Mouse (Mus musculus) forebrain, embryonic 16.5 days (tissue): ENCODE measurements around the gene Chrna9. TPM values are rescaled to one million over a fixed set of nuclear protein-coding genes. Genes with fewer than 3 reads are reported as not detected.

Experiments
- ATAC-seq: fragments of 200-750 bp; cut with Nextera tagmentation; 2 replicates; pipeline ENCODE4 v1.8.0; 2017; ENCODE audit warnings: mild to moderate bottlenecking, moderate library complexity
- H3K27ac ChIP-seq: fragments of 300-500 bp; sonication (generic); 2 replicates; pipeline ENCODE4 v1.5.1; 2014; ENCODE audit warnings: low read length, control low read depth
- H3K27me3 ChIP-seq: fragments of 300-500 bp; sonication (generic); replicated peaks from 2 replicates; pipeline ENCODE4 v1.6.1; 2014; ENCODE audit warnings: low read length; ENCODE audit not compliant: control insufficient read depth, insufficient read depth
- H3K36me3 ChIP-seq: fragments of 300-500 bp; sonication (generic); 2 replicates; pipeline ENCODE4 v1.6.1; 2014; ENCODE audit not compliant: control insufficient read depth, insufficient read depth
- H3K4me1 ChIP-seq: fragments of 300-500 bp; sonication (generic); replicated peaks from 2 replicates; pipeline ENCODE4 v1.6.1; 2014; ENCODE audit warnings: low read length; ENCODE audit not compliant: control insufficient read depth, insufficient read depth
- H3K4me2 ChIP-seq: fragments of 300-500 bp; sonication (generic); 2 replicates; pipeline ENCODE4 v1.6.1; 2014; ENCODE audit warnings: mild to moderate bottlenecking, low read length, control low read depth
- H3K4me3 ChIP-seq: fragments of 300-500 bp; sonication (generic); replicated peaks from 2 replicates; pipeline ENCODE4 v1.5.1; 2014; ENCODE audit warnings: mild to moderate bottlenecking, low read length, control low read depth
- H3K9ac ChIP-seq: fragments of 300-500 bp; sonication (generic); replicated peaks from 2 replicates; pipeline ENCODE4 v1.6.1; 2014; ENCODE audit warnings: low read depth, low read length, control low read depth
- H3K9me3 ChIP-seq: fragments of 300-500 bp; sonication (generic); 2 replicates; pipeline ENCODE4 v1.6.1; 2016; ENCODE audit warnings: low read length; ENCODE audit not compliant: control insufficient read depth
- WGBS: fragments of 180-500 bp; shearing (Covaris S2); extraction: QIAGEN DNeasy Blood & Tissue Kit; methylation state at CpG from one replicate; pipeline ENCODE4 v1.1.7; 2014; 5-methylcytosine and 5-hydroxymethylcytosine counted together
- polyA plus RNA-seq: library from polyadenylated mRNA; unstranded; fragments of >200 nt; fragmentation: Nextera tagmentation; extraction: Ambion mirVana; gene quantifications from 2 replicates; pipeline ENCODE4 v1.2.1, GENCODE M21; 2015

Gene Chrna9
- polyA plus RNA-seq, 1 experiment from 2014 or later: not detected

- no peak overlapping the region for H3K4me3 ChIP-seq
- no peak overlapping the region for H3K4me2 ChIP-seq
- ATAC-seq: no peak
- no peak overlapping the region for H3K9ac ChIP-seq
- no peaks in the 10 kb centered on the region for H3K36me3 ChIP-seq
- 93% methylated on average over 9 of the region's 9 CpGs for WGBS
- no peaks in the 10 kb centered on the region for H3K27me3 ChIP-seq
- H3K27ac ChIP-seq: no peak overlapping the region
- H3K4me1 ChIP-seq: no peaks in the 10 kb centered on the region
- no peaks in the 10 kb centered on the region for H3K9me3 ChIP-seq
These were observed 21.6 kb upstream of the Chrna9 start for GRCm38 (mm10) chr5:65913126-65913525.

DNA sequence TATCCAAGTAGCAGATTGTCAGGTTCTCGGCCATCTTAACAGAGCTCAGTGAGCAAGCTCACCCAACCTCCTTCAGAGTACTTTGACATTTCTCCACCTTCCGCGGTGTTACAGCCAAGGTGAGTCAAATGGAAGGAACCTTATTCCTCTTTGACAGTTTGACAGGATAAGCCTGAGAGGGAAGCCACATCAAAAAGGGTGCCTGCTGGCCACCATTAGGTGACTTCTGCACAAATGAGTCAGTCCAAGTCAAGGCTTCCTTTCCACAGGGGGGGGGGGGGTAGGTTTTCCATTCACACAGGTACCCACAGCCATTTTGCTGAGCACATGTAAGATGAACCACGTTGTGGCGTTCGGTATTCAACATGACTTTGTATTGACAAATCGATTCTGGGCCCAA, 20.4 kb upstream of the Chrna9 start:
- 89% methylated on average over 7 of the region's 7 CpGs for WGBS
- no peak overlapping the region for H3K9ac ChIP-seq
- H3K36me3 ChIP-seq: no peaks in the 10 kb centered on the region
- H3K4me3 ChIP-seq: no peak overlapping the region
- H3K27ac ChIP-seq: no peak overlapping the region
- ATAC-seq: no peak
- no peaks in the 10 kb centered on the region for H3K27me3 ChIP-seq
- H3K9me3 ChIP-seq: no peaks in the 10 kb centered on the region
- H3K4me2 ChIP-seq: no peak overlapping the region
- peaks cover 4% of the 10 kb centered on the region; the same call in 1 of the 2 replicates for H3K4me1 ChIP-seq

DNA sequence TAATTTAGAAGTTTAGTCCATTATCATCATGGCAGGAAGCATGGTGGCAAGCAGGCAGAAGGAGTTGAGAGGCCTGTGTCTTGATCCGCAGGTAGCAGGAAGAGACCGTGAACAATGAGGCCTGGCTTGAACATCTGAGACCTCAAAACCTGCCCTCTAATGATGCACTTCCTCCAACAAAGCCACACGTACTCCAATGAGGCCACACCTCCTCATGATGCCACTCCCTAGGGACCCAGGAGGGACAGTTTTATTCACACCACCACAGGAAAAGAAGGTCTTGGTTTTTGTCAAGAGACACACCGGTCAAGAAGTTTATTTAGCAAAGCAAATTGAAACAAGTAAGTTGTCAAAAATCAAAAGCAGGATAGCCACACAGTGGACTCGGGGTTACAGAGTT, 17.8 kb upstream of the Chrna9 start:
- Histone ChIP-seq H3K27me3 (no peaks in the 10 kb centered on the region), H3K36me3 (no peaks in the 10 kb centered on the region), H3K4me3 (no peak overlapping the region), H3K9ac (no peak overlapping the region), H3K27ac (no peak overlapping the region), H3K4me1 (peaks cover 4% of the 10 kb centered on the region; the same call in 1 of the 2 replicates), H3K9me3 (no peaks in the 10 kb centered on the region), H3K4me2 (no peak overlapping the region)
- no peak for ATAC-seq
- 94% methylated on average over 5 of the region's 5 CpGs for WGBS

DNA sequence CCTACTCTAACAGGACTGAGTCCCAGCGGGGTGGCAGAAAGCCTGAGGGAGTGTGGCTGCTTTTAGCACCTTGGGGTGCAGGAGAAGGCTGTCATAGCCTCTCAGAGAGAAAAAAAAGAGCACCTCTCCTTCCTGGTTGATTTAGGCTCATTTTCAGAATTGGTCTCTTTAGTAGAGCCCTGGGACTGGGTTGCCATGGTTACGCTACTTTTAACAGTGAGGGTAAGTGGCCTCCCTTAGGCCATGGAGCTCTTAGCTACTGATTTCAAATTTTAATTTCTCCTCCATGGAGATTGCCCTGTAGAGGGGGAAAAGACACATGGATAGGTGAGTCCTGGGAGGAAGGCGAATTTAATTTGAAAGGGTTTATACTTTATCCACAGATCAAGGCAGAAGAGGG, 16.1 kb upstream of the Chrna9 start:
- peak overlapping the region; percentile 2; the same call in 1 of the 2 replicates for H3K27ac ChIP-seq

GRCm38 (mm10) chr5:65919326-65919725, 15.4 kb upstream of the Chrna9 start:
- no peak overlapping the region for H3K4me3 ChIP-seq
- ATAC-seq: no peak
- no peaks in the 10 kb centered on the region for H3K27me3 ChIP-seq
- WGBS: 89% methylated on average over 12 of the region's 12 CpGs
- H3K4me2 ChIP-seq: no peak overlapping the region
- H3K9me3 ChIP-seq: no peaks in the 10 kb centered on the region
- no peak overlapping the region for H3K9ac ChIP-seq
- peaks cover 4% of the 10 kb centered on the region; the same call in 1 of the 2 replicates for H3K4me1 ChIP-seq
- no peaks in the 10 kb centered on the region for H3K36me3 ChIP-seq
- no peak overlapping the region for H3K27ac ChIP-seq

More for the DNA sequence above, 16.1 kb upstream of the Chrna9 start:
- Histone ChIP-seq H3K36me3 (no peaks in the 10 kb centered on the region), H3K9me3 (no peaks in the 10 kb centered on the region), H3K4me3 (no peak overlapping the region), H3K4me1 (peaks cover 4% of the 10 kb centered on the region; the same call in 1 of the 2 replicates), H3K4me2 (no peak overlapping the region), H3K9ac (no peak overlapping the region), H3K27me3 (no peaks in the 10 kb centered on the region)
- WGBS: 70% methylated on average over 3 of the region's 3 CpGs
- peak; percentile 78 for ATAC-seq

DNA sequence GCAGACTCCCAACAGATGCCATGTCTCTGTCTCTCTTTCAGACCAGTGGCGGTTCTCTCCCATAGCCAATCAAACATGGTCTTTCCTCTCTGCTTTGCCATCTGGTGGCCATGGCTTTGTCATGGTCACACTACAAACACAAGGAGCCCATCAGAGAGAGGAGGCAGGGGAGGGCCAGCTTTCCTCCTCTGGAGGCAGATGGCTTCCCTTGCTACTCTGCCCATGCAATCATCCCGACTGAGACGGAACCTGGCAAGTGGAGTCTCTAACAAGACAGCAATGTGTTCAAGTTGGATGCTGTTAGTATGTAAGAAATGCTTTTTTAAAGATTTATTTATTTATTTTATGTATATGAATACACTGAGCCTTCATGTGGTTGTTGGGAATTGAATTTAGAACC, 14.8 kb upstream of the Chrna9 start:
- peak; percentile 31; the same call in 1 of the 2 replicates for ATAC-seq
- WGBS: 88% methylated on average over 3 of the region's 3 CpGs
- no peaks in the 10 kb centered on the region for H3K27me3 ChIP-seq

GRCm38 (mm10) chr5:65920701-65921426, 13.9 kb upstream of the Chrna9 start:
- Histone ChIP-seq H3K4me2 (no peak overlapping the region), H3K9me3 (no peaks in the 10 kb centered on the region), H3K9ac (no peak overlapping the region), H3K36me3 (no peaks in the 10 kb centered on the region), H3K27ac (peak overlapping the region; percentile 35), H3K27me3 (no peaks in the 10 kb centered on the region), H3K4me3 (no peak overlapping the region), H3K4me1 (peaks cover 4% of the 10 kb centered on the region; the same call in 1 of the 2 replicates)
- ATAC-seq: no peak
- WGBS: 79% methylated on average over 12 of the region's 12 CpGs

More for the DNA sequence above, 14.8 kb upstream of the Chrna9 start:
- no peak overlapping the region for H3K9ac ChIP-seq
- no peak overlapping the region for H3K4me3 ChIP-seq
- no peaks in the 10 kb centered on the region for H3K36me3 ChIP-seq
- H3K9me3 ChIP-seq: no peaks in the 10 kb centered on the region
- H3K4me2 ChIP-seq: no peak overlapping the region
- H3K4me1 ChIP-seq: peaks cover 4% of the 10 kb centered on the region; the same call in 1 of the 2 replicates
- H3K27ac ChIP-seq: no peak overlapping the region

DNA sequence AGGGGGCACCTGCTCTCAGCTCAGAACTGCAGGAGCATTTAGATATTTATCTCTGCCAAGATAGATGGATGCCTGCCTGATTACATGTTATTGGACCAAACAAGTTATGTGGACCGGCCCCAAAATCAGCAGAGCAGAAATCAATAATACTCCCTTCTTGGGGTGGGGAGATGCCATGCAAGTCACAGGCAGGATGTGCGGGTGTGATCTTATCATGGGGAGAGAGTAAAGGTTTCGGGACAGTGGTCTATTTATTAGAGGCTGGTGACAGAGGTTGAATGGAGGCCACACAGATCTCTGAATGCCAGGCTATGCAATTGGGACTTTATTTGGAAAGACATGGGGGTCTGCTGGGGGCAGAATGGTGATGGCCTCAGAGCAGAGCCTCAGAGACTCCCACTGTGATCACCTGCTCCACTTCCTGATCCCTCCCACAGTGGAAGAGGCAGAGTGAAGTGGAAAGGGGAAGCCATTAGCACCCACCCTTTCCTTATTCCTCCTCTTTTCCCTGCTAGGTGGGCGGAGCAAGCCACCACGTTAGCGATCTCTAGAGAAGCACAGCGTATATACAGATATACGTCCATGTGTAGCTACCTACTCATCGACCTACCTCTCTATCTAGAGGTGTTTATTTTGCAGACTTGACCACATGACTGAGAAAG, 13.1 kb upstream of the Chrna9 start:
- Histone ChIP-seq H3K9me3 (no peaks in the 10 kb centered on the region), H3K27ac (peak overlapping the region; percentile 35), H3K4me2 (no peak overlapping the region), H3K9ac (no peak overlapping the region), H3K4me3 (no peak overlapping the region), H3K27me3 (no peaks in the 10 kb centered on the region), H3K4me1 (peaks cover 4% of the 10 kb centered on the region; the same call in 1 of the 2 replicates), H3K36me3 (no peaks in the 10 kb centered on the region)
- 79% methylated on average over 9 of the region's 9 CpGs for WGBS
- ATAC-seq: no peak

DNA sequence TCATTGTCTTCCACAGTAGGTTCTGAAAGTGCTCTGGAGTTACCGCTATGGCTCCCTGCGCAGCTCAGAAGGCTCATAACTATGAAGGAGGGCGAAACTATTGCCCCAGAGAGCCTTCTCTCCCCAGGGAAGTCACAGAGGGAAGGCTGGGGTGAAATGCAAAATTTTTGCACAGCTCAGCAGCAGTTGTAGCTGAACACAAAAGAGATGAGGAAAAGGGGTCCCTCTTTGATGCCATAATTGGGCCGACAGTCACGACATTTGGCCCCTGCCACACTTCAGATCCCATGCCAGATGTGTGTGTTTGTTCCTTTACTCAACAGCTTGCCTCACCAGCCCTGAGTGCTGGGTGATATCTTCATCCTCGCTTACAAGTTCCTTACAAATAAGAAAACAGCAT, 8.1 kb upstream of the Chrna9 start:
- H3K27me3 ChIP-seq: no peaks in the 10 kb centered on the region
- H3K27ac ChIP-seq: no peak overlapping the region
- H3K4me3 ChIP-seq: no peak overlapping the region
- H3K36me3 ChIP-seq: no peaks in the 10 kb centered on the region
- no peaks in the 10 kb centered on the region for H3K4me1 ChIP-seq
- H3K9me3 ChIP-seq: no peaks in the 10 kb centered on the region
- no peak for ATAC-seq
- no peak overlapping the region for H3K9ac ChIP-seq
- H3K4me2 ChIP-seq: no peak overlapping the region
- 88% methylated on average over 6 of the region's 6 CpGs for WGBS
